In the genomic region with DNA sequence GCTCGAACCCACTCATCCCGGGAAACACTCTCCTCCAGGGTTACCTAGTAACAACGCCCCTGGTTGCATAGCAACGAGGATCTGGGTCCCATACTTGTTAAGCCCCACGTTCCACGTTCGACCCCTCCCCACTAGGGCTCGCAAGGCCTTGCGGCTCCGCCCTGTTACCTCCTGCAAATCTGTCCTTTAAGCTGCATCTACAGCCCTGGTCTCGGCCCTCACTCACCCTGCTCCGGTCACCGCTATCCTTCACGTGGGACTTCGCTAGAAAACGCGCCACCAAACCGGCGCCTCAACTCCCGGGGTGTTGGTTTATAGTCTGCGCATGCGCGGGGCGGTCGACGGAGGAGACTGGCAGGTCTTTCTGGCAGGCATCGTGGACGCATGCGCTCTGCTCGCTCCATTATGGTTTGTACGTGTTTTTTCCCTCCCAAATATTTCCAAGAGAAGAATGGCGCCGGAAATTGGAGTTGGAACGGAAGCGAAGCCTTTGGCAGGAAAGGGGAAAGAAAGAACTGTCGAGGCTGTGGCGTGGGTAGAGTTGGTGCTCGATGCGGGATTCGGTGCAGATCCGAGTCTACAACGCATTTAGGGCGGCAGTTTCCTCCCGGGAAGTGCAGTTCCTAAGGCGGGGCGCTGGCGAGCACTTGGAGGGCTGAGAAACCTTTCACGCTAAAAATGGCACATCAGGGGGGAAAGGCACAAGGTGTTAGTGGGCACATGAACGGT, we compare ENCODE assay signal across 7 mouse cellular contexts. TPM values are rescaled to one million over a fixed set of nuclear protein-coding genes. Genes with fewer than 3 reads are reported as not detected.
A peak's percentile ranks its signal among the peaks of the same experiment; 100 is the strongest.
DNase-seq lines count a peak whose midpoint lies in the region; ATAC-seq and TF ChIP-seq lines count a peak whose summit lies in the region.

Tmem109 (minus strand) TSS at position 576 of the 729 bp plus-strand sequence.

- peak; percentile 86 for ATAC-seq in intestine, postnatal 0 days
- ATAC-seq in midbrain, embryonic 12.5 days (ENCODE audit: low FRiP score, low read depth): peak; percentile 94

- H3K27ac ChIP-seq in intestine, postnatal 0 days (ENCODE audit: low read depth, low read length): peak within 1 kb of the TSS; percentile 75
- H3K27ac ChIP-seq in midbrain, embryonic 12.5 days (replicated peaks): peak within 1 kb of the TSS; percentile 96
- peak within 1 kb of the TSS; percentile 77 for H3K27ac ChIP-seq in small intestine, adult 2 months (ENCODE audit: insufficient read depth, low read depth, low read length)

- under 1% methylated on average over 49 of the region's 49 CpGs for WGBS in intestine, postnatal 0 days
- under 1% methylated on average over 49 of the region's 49 CpGs for WGBS in midbrain, embryonic 12.5 days
- WGBS in small intestine, adult 2 months: under 1% methylated on average over 49 of the region's 49 CpGs

- TF ChIP-seq POLR2A in small intestine, adult 2 months (IDR thresholded peaks at IDR 0.05; ENCODE audit: low read depth, low read length): peak; percentile 27

- DNase-seq in adrenal gland, adult 8-10 months: peak; percentile 91
- DNase-seq in embryo, embryonic 9.5 days (ENCODE audit: extremely low spot score): peak; percentile 97
- no peak for DNase-seq in gonadal fat pad, adult 2 months (ENCODE audit: low read depth)
- peak; percentile 96 for DNase-seq in left cerebral cortex, postnatal 4 days

- TF ChIP-seq CTCF in intestine, postnatal 0 days (IDR thresholded peaks at IDR 0.05; ENCODE audit: low read depth): peak; percentile 63
- TF ChIP-seq CTCF in small intestine, adult 2 months (IDR thresholded peaks at IDR 0.05; ENCODE audit: extremely low read depth, insufficient read length, insufficient replicate concordance, low read depth, low read length): peak; percentile 28; the same call in 1 of the 2 replicates

- H3K27me3 ChIP-seq in intestine, postnatal 0 days (replicated peaks; ENCODE audit: control insufficient read depth, insufficient read depth, low read length): no peaks in the 10 kb centered on the region
- H3K27me3 ChIP-seq in midbrain, embryonic 12.5 days: no peaks in the 10 kb centered on the region
- H3K27me3 ChIP-seq in small intestine, adult 2 months (ENCODE audit: control insufficient read depth, insufficient read depth, low read length): no peaks in the 10 kb centered on the region

- no peaks in the 10 kb centered on the region; the same call in 1 of the 2 replicates for H3K36me3 ChIP-seq in intestine, postnatal 0 days (ENCODE audit: control insufficient read depth, insufficient read depth)
- H3K36me3 ChIP-seq in midbrain, embryonic 12.5 days: no peaks in the 10 kb centered on the region
- H3K36me3 ChIP-seq in small intestine, adult 2 months (ENCODE audit: control insufficient read depth, insufficient read depth, low read length): no peaks in the 10 kb centered on the region

- no peaks in the 10 kb centered on the region; the same call in 1 of the 2 replicates for H3K9me3 ChIP-seq in intestine, postnatal 0 days (ENCODE audit: control insufficient read depth)
- H3K9me3 ChIP-seq in midbrain, embryonic 12.5 days: 0 out of 2 replicates have a peak, but pooled peaks cover 4% of the 10 kb centered on the region

- peak within 1 kb of the TSS; percentile 90 for H3K4me2 ChIP-seq in intestine, postnatal 0 days (replicated peaks; ENCODE audit: low read depth)
- peak within 1 kb of the TSS; percentile 86 for H3K4me2 ChIP-seq in midbrain, embryonic 12.5 days (replicated peaks)

- intact Hi-C loops in left cerebral cortex, postnatal 4 days (cut with DNase I): loop anchor here (5.0 kb wide), 1 partner anchor 169 kb away; no protein-coding TSS in a partner anchor

- peak within 1 kb of the TSS; percentile 53 for H3K9ac ChIP-seq in intestine, postnatal 0 days (ENCODE audit: low read depth, low read length)
- peak within 1 kb of the TSS; percentile 66 for H3K9ac ChIP-seq in midbrain, embryonic 12.5 days (replicated peaks)

- peak within 1 kb of the TSS; percentile 56 for H3K4me3 ChIP-seq in intestine, postnatal 0 days (ENCODE audit: low read depth, low read length)
- peak within 1 kb of the TSS; percentile 53 for H3K4me3 ChIP-seq in midbrain, embryonic 12.5 days
- peak within 1 kb of the TSS; percentile 68 for H3K4me3 ChIP-seq in small intestine, adult 2 months (ENCODE audit: low read depth, low read length)

- peaks cover 7% of the 10 kb centered on the region; the same call in 1 of the 2 replicates for H3K4me1 ChIP-seq in intestine, postnatal 0 days (replicated peaks; ENCODE audit: control insufficient read depth, insufficient read depth, low read length)
- H3K4me1 ChIP-seq in midbrain, embryonic 12.5 days: peaks cover 20% of the 10 kb centered on the region
- H3K4me1 ChIP-seq in small intestine, adult 2 months (ENCODE audit: control insufficient read depth, insufficient read depth, insufficient read length, low read length): peaks cover 11% of the 10 kb centered on the region

RNA-seq across cellular contexts. Expression of gene Tmem109, which starts in this region (rescaled TPM):
- total RNA-seq in adrenal gland, adult 8-10 months (2022): 100 to 1,000 TPM; 132 to 209 (median 153) TPM
- 130 and 147 TPM in 2 replicates for polyA plus RNA-seq in gonadal fat pad, adult 2 months (2012; rRNA removed)
- 35.8 and 36.2 TPM in 2 replicates for polyA plus RNA-seq in intestine, postnatal 0 days (2015; fragmentation: Nextera tagmentation; extraction: Ambion mirVana)
- 10 to 100 TPM; 36.6 to 39.2 TPM for total RNA-seq in left cerebral cortex, postnatal 4 days (2021)
- 36.4 and 40.3 TPM in 2 replicates for polyA plus RNA-seq in midbrain, embryonic 12.5 days (2016; fragmentation: Nextera tagmentation; extraction: Ambion mirVana)
- 23.6 and 26.8 TPM in 2 replicates for polyA plus RNA-seq in small intestine, adult 2 months (2012; rRNA removed)
